Mouse (Mus musculus): ENCODE measurements around the gene Smox. TPM values are rescaled to one million over a fixed set of nuclear protein-coding genes. Genes with fewer than 3 reads are reported as not detected.

Smox gene
- total and polyA plus RNA-seq, 3 experiments, result 2.2 to 5.5 TPM; not detected in 1

GRCm38 (mm10) chr2:131549090-131549489, 57.8 kb downstream of the Smox start:
- TF ChIP-seq CTCF (IDR thresholded peaks at IDR 0.05 in 2 of 3, conservative IDR thresholded peaks at IDR 0.05 in 1 of 3; ENCODE audit: control insufficient read depth in 1 of 3, insufficient read depth in 1 of 3, low read depth in 2 of 3, low read length in 3 of 3, poor library complexity in 1 of 3, severe bottlenecking in 1 of 3) (no peak), CHD2 (IDR thresholded peaks at IDR 0.05; ENCODE audit: low read length) (no peak), UBTF (IDR thresholded peaks at IDR 0.05; ENCODE audit: borderline replicate concordance, insufficient read depth, low read depth, low read length) (no peak), MEF2A (IDR thresholded peaks at IDR 0.05; ENCODE audit: extremely low read depth, insufficient replicate concordance, low read depth, low read length, poor library complexity, severe bottlenecking) (no peak), SMC3 (IDR thresholded peaks at IDR 0.05; ENCODE audit: low read depth, low read length) (no peak), ZKSCAN1 (IDR thresholded peaks at IDR 0.05; ENCODE audit: low read depth, low read length) (no peak), MYC (IDR thresholded peaks at IDR 0.05; ENCODE audit: low read depth, low read length) (no peak)
- H3K27me3 ChIP-seq (ENCODE audit: control insufficient read depth in 1 of 2, insufficient read depth in 2 of 2, low read length in 2 of 2), result no peaks in the 10 kb centered on the region
- no peak overlapping the region for H3K4me3 ChIP-seq (ENCODE audit: control insufficient read depth in 1 of 2, insufficient read depth in 1 of 2, low read depth in 2 of 2, low read length in 2 of 2)
- H3K27ac ChIP-seq (ENCODE audit: control insufficient read depth, low read depth, low read length), result no peak overlapping the region
- no peaks in the 10 kb centered on the region for H3K9me3 ChIP-seq (replicated peaks; ENCODE audit: insufficient read depth, low read length)
- DNase-seq (ENCODE audit: low read depth, low spot score), result no peak
- H3K79me2 ChIP-seq (ENCODE audit: control insufficient read depth, insufficient read depth, low read length, poor library complexity), result no peaks in the 10 kb centered on the region
- H3K9ac ChIP-seq (ENCODE audit: control insufficient read depth, low read depth, low read length, poor library complexity, severe bottlenecking), result no peak overlapping the region
- no peaks in the 10 kb centered on the region for H3K36me3 ChIP-seq (ENCODE audit: control insufficient read depth in 1 of 2, insufficient read depth in 2 of 2, low read length in 2 of 2)
- no peaks in the 10 kb centered on the region for H3K4me1 ChIP-seq (ENCODE audit: control insufficient read depth in 1 of 2, insufficient read depth in 2 of 2, low read length in 2 of 2)

- no peak for DNase-seq (ENCODE audit: low read depth, low spot score)
- TF ChIP-seq GABPA (IDR thresholded peaks at IDR 0.05; ENCODE audit: low read depth, low read length) (no peak), NRF1 (IDR thresholded peaks at IDR 0.05; ENCODE audit: insufficient read depth, low read depth, low read length, poor library complexity, severe bottlenecking) (no peak), ELF1 (IDR thresholded peaks at IDR 0.05; ENCODE audit: low read depth, low read length) (no peak), CTCF (IDR thresholded peaks at IDR 0.05 in 2 of 3, conservative IDR thresholded peaks at IDR 0.05 in 1 of 3; ENCODE audit: control insufficient read depth in 1 of 3, insufficient read depth in 1 of 3, low read depth in 2 of 3, low read length in 3 of 3, poor library complexity in 1 of 3, severe bottlenecking in 1 of 3) (no peak), MYC (IDR thresholded peaks at IDR 0.05; ENCODE audit: low read depth, low read length) (no peak), SMC3 (IDR thresholded peaks at IDR 0.05; ENCODE audit: low read depth, low read length) (no peak), ZC3H11A (IDR thresholded peaks at IDR 0.05; ENCODE audit: low read depth, low read length) (no peak), POLR2A (IDR thresholded peaks at IDR 0.05; ENCODE audit: control insufficient read depth in 1 of 2, insufficient read depth in 1 of 2, low read depth in 1 of 2, low read length in 2 of 2, poor library complexity in 1 of 2) (no peak), NELFE (IDR thresholded peaks at IDR 0.05; ENCODE audit: low read depth, low read length) (no peak), HCFC1 (IDR thresholded peaks at IDR 0.05; ENCODE audit: low read depth, low read length) (no peak), CHD2 (IDR thresholded peaks at IDR 0.05; ENCODE audit: low read length) (no peak), EP300 (IDR thresholded peaks at IDR 0.05; ENCODE audit: low read depth in 1 of 2, low read length in 2 of 2) (no peak), MEF2A (IDR thresholded peaks at IDR 0.05; ENCODE audit: extremely low read depth, insufficient replicate concordance, low read depth, low read length, poor library complexity, severe bottlenecking) (no peak), USF1 (IDR thresholded peaks at IDR 0.05; ENCODE audit: low read depth, low read length) (no peak), GATA1 (IDR thresholded peaks at IDR 0.05; ENCODE audit: low read depth, low read length) (no peak), RAD21 (IDR thresholded peaks at IDR 0.05; ENCODE audit: low read depth, low read length) (no peak), POLR2AphosphoS5 (IDR thresholded peaks at IDR 0.05; ENCODE audit: borderline replicate concordance, low read depth, low read length) (no peak), USF2 (IDR thresholded peaks at IDR 0.05; ENCODE audit: borderline replicate concordance in 1 of 2, insufficient read depth in 1 of 2, low read depth in 1 of 2, low read length in 2 of 2) (no peak)
- H3K4me1 ChIP-seq (ENCODE audit: control insufficient read depth in 1 of 2, insufficient read depth in 2 of 2, low read length in 2 of 2), result no peaks in the 10 kb centered on the region
- no peak overlapping the region for H3K4me3 ChIP-seq (ENCODE audit: control insufficient read depth in 1 of 2, insufficient read depth in 1 of 2, low read depth in 2 of 2, low read length in 2 of 2)
- H3K79me2 ChIP-seq (ENCODE audit: control insufficient read depth, insufficient read depth, low read length, poor library complexity), result no peaks in the 10 kb centered on the region
- no peaks in the 10 kb centered on the region for H3K9me3 ChIP-seq (replicated peaks; ENCODE audit: insufficient read depth, low read length)
- H3K27me3 ChIP-seq (ENCODE audit: control insufficient read depth in 1 of 2, insufficient read depth in 2 of 2, low read length in 2 of 2), result peaks cover 0 to 2% of the 10 kb centered on the region in 2 experiments; a peak in 2 of 4 replicates
- H3K27ac ChIP-seq (ENCODE audit: control insufficient read depth, low read depth, low read length), result no peak overlapping the region
- no peak overlapping the region for H3K9ac ChIP-seq (ENCODE audit: control insufficient read depth, low read depth, low read length, poor library complexity, severe bottlenecking)
- no peaks in the 10 kb centered on the region for H3K36me3 ChIP-seq (ENCODE audit: control insufficient read depth in 1 of 2, insufficient read depth in 2 of 2, low read length in 2 of 2)
Measured at GRCm38 (mm10) chr2:131550474-131550873, 59.2 kb downstream of the Smox start.
